Mouse (Mus musculus): ENCODE measurements at regions not wholly inside any gene's neighbourhood (a gene's known extent, or its start where the extent isn't known, plus 50 kb on each side); places are given as distances from the start of the nearest gene placed in this dataset.
"Not testable (repeated sequence)": the region's sequence is repeated elsewhere in the genome, so short reads cannot be mapped to it uniquely, and the experiment has no call there.

GRCm38 (mm10) chr2:171985813-171986572 lies 57.3 kb downstream of the Cbln4 start:
- no peaks in the 10 kb centered on the region for H3K27me3 ChIP-seq (ENCODE audit: control insufficient read depth, insufficient read depth, low read length)
- H3K36me3 ChIP-seq (ENCODE audit: control insufficient read depth, insufficient read depth, low read length), result no peaks in the 10 kb centered on the region
- no peak for TF ChIP-seq CTCF (IDR thresholded peaks at IDR 0.05; ENCODE audit: extremely low read depth, insufficient read length, insufficient replicate concordance, low read depth, low read length)
- TF ChIP-seq POLR2A (IDR thresholded peaks at IDR 0.05; ENCODE audit: low read depth, low read length), result no peak
- no peak overlapping the region for H3K27ac ChIP-seq (ENCODE audit: insufficient read depth, low read depth, low read length)
- 54% methylated on average over 8 of the region's 8 CpGs for WGBS
- no peak overlapping the region for H3K4me3 ChIP-seq (ENCODE audit: low read depth, low read length)
- H3K4me1 ChIP-seq (ENCODE audit: control insufficient read depth, insufficient read depth, insufficient read length, low read length), result no peaks in the 10 kb centered on the region

- Histone ChIP-seq H3K4me3 (ENCODE audit: low read depth, low read length) (no peak overlapping the region), H3K4me1 (ENCODE audit: control insufficient read depth, insufficient read depth, insufficient read length, low read length) (no peaks in the 10 kb centered on the region), H3K36me3 (ENCODE audit: control insufficient read depth, insufficient read depth, low read length) (no peaks in the 10 kb centered on the region), H3K27me3 (ENCODE audit: control insufficient read depth, insufficient read depth, low read length) (no peaks in the 10 kb centered on the region), H3K27ac (ENCODE audit: insufficient read depth, low read depth, low read length) (no peak overlapping the region)
- WGBS, result 68% methylated on average over 13 of the region's 13 CpGs
- no peak for TF ChIP-seq CTCF (IDR thresholded peaks at IDR 0.05; ENCODE audit: extremely low read depth, insufficient read length, insufficient replicate concordance, low read depth, low read length)
- no peak for TF ChIP-seq POLR2A (IDR thresholded peaks at IDR 0.05; ENCODE audit: low read depth, low read length)
These were observed 73.9 kb downstream of the Cbln4 start for GRCm38 (mm10) chr2:171969311-171969905.

- 78% methylated on average over 7 of the region's 7 CpGs for WGBS
- no peaks in the 10 kb centered on the region for H3K36me3 ChIP-seq (ENCODE audit: control insufficient read depth, insufficient read depth, low read length)
- H3K4me3 ChIP-seq (ENCODE audit: low read depth, low read length), result no peak overlapping the region
- no peak overlapping the region for H3K27ac ChIP-seq (ENCODE audit: insufficient read depth, low read depth, low read length)
- no peaks in the 10 kb centered on the region for H3K27me3 ChIP-seq (ENCODE audit: control insufficient read depth, insufficient read depth, low read length)
- no peak for TF ChIP-seq CTCF (IDR thresholded peaks at IDR 0.05; ENCODE audit: extremely low read depth, insufficient read length, insufficient replicate concordance, low read depth, low read length)
- TF ChIP-seq POLR2A (IDR thresholded peaks at IDR 0.05; ENCODE audit: low read depth, low read length), result no peak
- no peaks in the 10 kb centered on the region for H3K4me1 ChIP-seq (ENCODE audit: control insufficient read depth, insufficient read depth, insufficient read length, low read length)
These were observed 96.6 kb downstream of the Cbln4 start for GRCm38 (mm10) chr2:171946569-171947250.

GRCm38 (mm10) chr2:171942671-171943070 lies 100.6 kb downstream of the Cbln4 start:
- Histone ChIP-seq H3K4me1 (ENCODE audit: control insufficient read depth, insufficient read depth, insufficient read length, low read length) (no peaks in the 10 kb centered on the region), H3K27me3 (ENCODE audit: control insufficient read depth, insufficient read depth, low read length) (no peaks in the 10 kb centered on the region), H3K27ac (ENCODE audit: insufficient read depth, low read depth, low read length) (no peak overlapping the region), H3K4me3 (ENCODE audit: low read depth, low read length) (no peak overlapping the region), H3K36me3 (ENCODE audit: control insufficient read depth, insufficient read depth, low read length) (no peaks in the 10 kb centered on the region)
- TF ChIP-seq POLR2A (IDR thresholded peaks at IDR 0.05; ENCODE audit: low read depth, low read length) (no peak), CTCF (IDR thresholded peaks at IDR 0.05; ENCODE audit: extremely low read depth, insufficient read length, insufficient replicate concordance, low read depth, low read length) (no peak)
- 80% methylated on average over 9 of the region's 9 CpGs for WGBS

GRCm38 (mm10) chr2:171935646-171936325 lies 107.5 kb downstream of the Cbln4 start:
- TF ChIP-seq CTCF (IDR thresholded peaks at IDR 0.05; ENCODE audit: extremely low read depth, insufficient read length, insufficient replicate concordance, low read depth, low read length), result no peak
- no peaks in the 10 kb centered on the region for H3K27me3 ChIP-seq (ENCODE audit: control insufficient read depth, insufficient read depth, low read length)
- H3K27ac ChIP-seq (ENCODE audit: insufficient read depth, low read depth, low read length), result no peak overlapping the region
- H3K4me3 ChIP-seq (ENCODE audit: low read depth, low read length), result no peak overlapping the region
- WGBS, result 79% methylated on average over 13 of the region's 13 CpGs
- H3K4me1 ChIP-seq (ENCODE audit: control insufficient read depth, insufficient read depth, insufficient read length, low read length), result no peaks in the 10 kb centered on the region
- no peaks in the 10 kb centered on the region for H3K36me3 ChIP-seq (ENCODE audit: control insufficient read depth, insufficient read depth, low read length)

- Histone ChIP-seq H3K27ac (ENCODE audit: insufficient read depth, low read depth, low read length) (no peak overlapping the region), H3K4me3 (ENCODE audit: low read depth, low read length) (no peak overlapping the region), H3K36me3 (ENCODE audit: control insufficient read depth, insufficient read depth, low read length) (no peaks in the 10 kb centered on the region), H3K4me1 (ENCODE audit: control insufficient read depth, insufficient read depth, insufficient read length, low read length) (no peaks in the 10 kb centered on the region), H3K27me3 (ENCODE audit: control insufficient read depth, insufficient read depth, low read length) (no peaks in the 10 kb centered on the region)
- 87% methylated on average over 5 of the region's 5 CpGs for WGBS
- TF ChIP-seq POLR2A (IDR thresholded peaks at IDR 0.05; ENCODE audit: low read depth, low read length) (no peak), CTCF (IDR thresholded peaks at IDR 0.05; ENCODE audit: extremely low read depth, insufficient read length, insufficient replicate concordance, low read depth, low read length) (no peak)
These were observed 122.3 kb downstream of the Cbln4 start for GRCm38 (mm10) chr2:171920960-171921359.

GRCm38 (mm10) chr2:171887306-171887705 lies 156.0 kb downstream of the Cbln4 start:
- Histone ChIP-seq H3K4me3 (ENCODE audit: low read depth, low read length) (no peak overlapping the region), H3K27me3 (ENCODE audit: control insufficient read depth, insufficient read depth, low read length) (no peaks in the 10 kb centered on the region), H3K4me1 (ENCODE audit: control insufficient read depth, insufficient read depth, insufficient read length, low read length) (no peaks in the 10 kb centered on the region), H3K27ac (ENCODE audit: insufficient read depth, low read depth, low read length) (no peak overlapping the region), H3K36me3 (ENCODE audit: control insufficient read depth, insufficient read depth, low read length) (no peaks in the 10 kb centered on the region)
- no peak for TF ChIP-seq CTCF (IDR thresholded peaks at IDR 0.05; ENCODE audit: extremely low read depth, insufficient read length, insufficient replicate concordance, low read depth, low read length)
- no peak for TF ChIP-seq POLR2A (IDR thresholded peaks at IDR 0.05; ENCODE audit: low read depth, low read length)
- WGBS, result 83% methylated on average over 3 of the region's 3 CpGs

- H3K4me3 ChIP-seq (ENCODE audit: low read depth, low read length); H3K4me1 ChIP-seq (ENCODE audit: control insufficient read depth, insufficient read depth, insufficient read length, low read length); H3K27me3 ChIP-seq (ENCODE audit: control insufficient read depth, insufficient read depth, low read length); H3K27ac ChIP-seq (ENCODE audit: insufficient read depth, low read depth, low read length); H3K36me3 ChIP-seq (ENCODE audit: control insufficient read depth, insufficient read depth, low read length): not testable (repeated sequence)
- WGBS, result 80% methylated on average over 8 of the region's 8 CpGs
These were observed 163.9 kb downstream of the Cbln4 start for GRCm38 (mm10) chr2:171879238-171879960.
